Mouse (Mus musculus) MEL (cell line): ENCODE data around the gene Serpinb1a. TPM values are rescaled to one million over a fixed set of nuclear protein-coding genes. Genes with fewer than 3 reads are reported as not detected.

Experiments
- DNase-seq: peaks from one replicate; pipeline ENCODE4 v3.0.0; 2011; ENCODE audit warnings: low read depth, low spot score
- H3K27ac ChIP-seq: 2 replicates; pipeline ENCODE4 v1.5.1; 2012; ENCODE audit warnings: low read depth, mild to moderate bottlenecking, control low read depth, low read length, moderate library complexity; ENCODE audit not compliant: control insufficient read depth
- H3K27me3 ChIP-seq, 2 experiments: fragments of 150-350 bp in 1 of 2; sonication (generic) in 1 of 2; 2 replicates each; pipeline ENCODE4 v1.6.1; 2012; ENCODE audit warnings: low read length in 2 of 2, mild to moderate bottlenecking in 2 of 2, improper control_type of control experiment in 1 of 2, moderate library complexity in 1 of 2; ENCODE audit not compliant: insufficient read depth in 2 of 2, control insufficient read depth in 1 of 2
- H3K36me3 ChIP-seq, 2 experiments: 2 replicates each; pipeline ENCODE4 v1.6.1; 2012 to 2014; ENCODE audit warnings: low read length in 2 of 2, improper control_type of control experiment in 1 of 2, inconsistent platforms in 1 of 2, mild to moderate bottlenecking in 1 of 2; ENCODE audit not compliant: insufficient read depth in 2 of 2, control insufficient read depth in 1 of 2
- H3K4me1 ChIP-seq, 2 experiments: fragments of 150-350 bp in 1 of 2; sonication (generic) in 1 of 2; 2 replicates each; pipeline ENCODE4 v1.6.1; 2012; ENCODE audit warnings: low read length in 2 of 2, improper control_type of control experiment in 1 of 2, mild to moderate bottlenecking in 1 of 2; ENCODE audit not compliant: insufficient read depth in 2 of 2, control insufficient read depth in 1 of 2
- H3K4me3 ChIP-seq, 2 experiments: fragments of 150-350 bp in 1 of 2; sonication (generic) in 1 of 2; 2 replicates each; pipeline ENCODE4 v1.5.1; 2012; ENCODE audit warnings: low read depth in 2 of 2, low read length in 2 of 2, mild to moderate bottlenecking in 2 of 2, moderate library complexity in 2 of 2, control low read depth in 1 of 2, improper control_type of control experiment in 1 of 2; ENCODE audit not compliant: control insufficient read depth in 1 of 2, insufficient read depth in 1 of 2
- H3K79me2 ChIP-seq: 2 replicates; pipeline ENCODE4 v1.6.1; 2012; ENCODE audit warnings: mild to moderate bottlenecking, low read length, moderate library complexity; ENCODE audit not compliant: control insufficient read depth, poor library complexity, insufficient read depth
- H3K9ac ChIP-seq: 2 replicates; pipeline ENCODE4 v1.6.1; 2012; ENCODE audit warnings: low read depth, mild to moderate bottlenecking, control low read depth, low read length, moderate library complexity; ENCODE audit not compliant: control insufficient read depth, poor library complexity, severe bottlenecking
- H3K9me3 ChIP-seq: fragments of 150-350 bp; sonication (generic); replicated peaks from 2 replicates; pipeline ENCODE4 v1.6.1; 2012; ENCODE audit warnings: mild to moderate bottlenecking, low read length, improper control_type of control experiment, moderate library complexity; ENCODE audit not compliant: insufficient read depth
- BHLHE40 ChIP-seq: IDR thresholded peaks from 2 replicates; pipeline ENCODE4 v1.6.1; 2012; ENCODE audit warnings: low read depth, mild to moderate bottlenecking, inconsistent platforms, low read length, improper control_type of control experiment, borderline replicate concordance
- CHD2 ChIP-seq: IDR thresholded peaks from 2 replicates; pipeline ENCODE4 v1.6.1; 2011; ENCODE audit warnings: low read length, improper control_type of control experiment
- E2F4 ChIP-seq: IDR thresholded peaks from 2 replicates; pipeline ENCODE4 v1.6.1; 2011; ENCODE audit warnings: low read depth, low read length, improper control_type of control experiment, borderline replicate concordance
- ETS1 ChIP-seq: IDR thresholded peaks from 2 replicates; pipeline ENCODE4 v1.6.1; 2012; ENCODE audit warnings: low read depth, mild to moderate bottlenecking, inconsistent platforms, low read length, improper control_type of control experiment, moderate library complexity
- HCFC1 ChIP-seq: IDR thresholded peaks from 2 replicates; pipeline ENCODE4 v1.6.1; 2012; ENCODE audit warnings: low read depth, mild to moderate bottlenecking, inconsistent platforms, low read length, improper control_type of control experiment, moderate library complexity
- JUND ChIP-seq: IDR thresholded peaks from 2 replicates; pipeline ENCODE4 v1.6.1; 2011; ENCODE audit warnings: low read depth, mild to moderate bottlenecking, improper control_type of control experiment, low read length
- MAFK ChIP-seq: IDR thresholded peaks from 2 replicates; pipeline ENCODE4 v1.6.1; 2011; ENCODE audit warnings: low read depth, mild to moderate bottlenecking, low read length, improper control_type of control experiment, borderline replicate concordance
- MAX ChIP-seq: IDR thresholded peaks from 2 replicates; pipeline ENCODE4 v1.6.1; 2011; ENCODE audit warnings: low read length, improper control_type of control experiment
- MEF2A ChIP-seq: IDR thresholded peaks from 2 replicates; pipeline ENCODE4 v1.6.1; 2014; ENCODE audit warnings: low read depth, mild to moderate bottlenecking, inconsistent platforms, low read length, improper control_type of control experiment; ENCODE audit not compliant: poor library complexity, insufficient replicate concordance, severe bottlenecking; ENCODE audit errors: extremely low read depth
- MXI1 ChIP-seq: IDR thresholded peaks from 2 replicates; pipeline ENCODE4 v1.6.1; 2011; ENCODE audit warnings: mild to moderate bottlenecking, low read depth, low read length, improper control_type of control experiment
- MYB ChIP-seq: IDR thresholded peaks from 2 replicates; pipeline ENCODE4 v1.6.1; 2011; ENCODE audit warnings: mild to moderate bottlenecking, low read depth, low read length, improper control_type of control experiment
- MYC ChIP-seq: IDR thresholded peaks from 2 replicates; pipeline ENCODE4 v1.6.1; 2011; ENCODE audit warnings: low read depth, mild to moderate bottlenecking, low read length, improper control_type of control experiment, moderate library complexity
- POLR2A ChIP-seq, 2 experiments: IDR thresholded peaks; 2 replicates each; pipeline ENCODE4 v1.6.1; 2011 to 2012; ENCODE audit warnings: low read length in 2 of 2, mild to moderate bottlenecking in 2 of 2, control low read depth in 1 of 2, improper control_type of control experiment in 1 of 2, low read depth in 1 of 2, moderate library complexity in 1 of 2; ENCODE audit not compliant: control insufficient read depth in 1 of 2, insufficient read depth in 1 of 2, poor library complexity in 1 of 2
- POLR2AphosphoS2 ChIP-seq: IDR thresholded peaks from 2 replicates; pipeline ENCODE4 v1.6.1; 2011; ENCODE audit warnings: low read length, improper control_type of control experiment
- POLR2AphosphoS5 ChIP-seq: IDR thresholded peaks from 2 replicates; pipeline ENCODE4 v1.6.1; 2012; ENCODE audit warnings: low read depth, borderline replicate concordance, mild to moderate bottlenecking, inconsistent platforms, low read length, moderate library complexity, mixed read lengths
- RAD21 ChIP-seq: IDR thresholded peaks from 2 replicates; pipeline ENCODE4 v1.6.1; 2011; ENCODE audit warnings: mild to moderate bottlenecking, low read depth, low read length, improper control_type of control experiment
- RCOR1 ChIP-seq: IDR thresholded peaks from 2 replicates; pipeline ENCODE4 v1.6.1; 2012; ENCODE audit warnings: low read depth, mild to moderate bottlenecking, inconsistent platforms, low read length, improper control_type of control experiment
- TBP ChIP-seq: IDR thresholded peaks from 2 replicates; pipeline ENCODE4 v1.8.0; 2011; ENCODE audit warnings: low read depth, low read length, improper control_type of control experiment
- UBTF ChIP-seq: IDR thresholded peaks from 2 replicates; pipeline ENCODE4 v1.6.1; 2012; ENCODE audit warnings: low read depth, mild to moderate bottlenecking, inconsistent platforms, low read length, improper control_type of control experiment, moderate library complexity, borderline replicate concordance; ENCODE audit not compliant: insufficient read depth
- USF1 ChIP-seq: IDR thresholded peaks from 2 replicates; pipeline ENCODE4 v1.6.1; 2014; ENCODE audit warnings: low read depth, mild to moderate bottlenecking, inconsistent platforms, low read length, improper control_type of control experiment, moderate library complexity
- ZC3H11A ChIP-seq: IDR thresholded peaks from 2 replicates; pipeline ENCODE4 v1.6.1; 2012; ENCODE audit warnings: low read depth, mild to moderate bottlenecking, inconsistent platforms, low read length, improper control_type of control experiment
- ZKSCAN1 ChIP-seq: IDR thresholded peaks from 2 replicates; pipeline ENCODE4 v1.6.1; 2012; ENCODE audit warnings: low read depth, mild to moderate bottlenecking, inconsistent platforms, low read length, improper control_type of control experiment, moderate library complexity
- ZNF384 ChIP-seq: IDR thresholded peaks from 2 replicates; pipeline ENCODE4 v1.6.1; 2012; ENCODE audit warnings: low read depth, mild to moderate bottlenecking, inconsistent platforms, low read length, improper control_type of control experiment
- polyA plus RNA-seq, 2 experiments: library from polyadenylated mRNA; stranded (reverse) in 1 of 2; unstranded in 1 of 2; fragments of >175 nt in 1 of 2; fragments of >200 nt in 1 of 2; gene quantifications; 2 replicates each; pipeline versions ENCODE4 v1.2.1 to v1.2.4; 2012; ENCODE audit warnings: low replicate concordance in 2 of 2, low read depth in 1 of 2; ENCODE audit not compliant: insufficient read length in 2 of 2, insufficient read depth in 1 of 2, missing spikeins in 1 of 2
- total RNA-seq: library from RNA; depleted of rRNA; stranded (reverse); fragments of 300-350 nt; gene quantifications from 2 replicates; pipeline ENCODE4 v1.2.3, GENCODE M21; 2012

Gene Serpinb1a
- total and polyA plus RNA-seq, 3 experiments: 2.7 to 6.8 TPM; not detected in 1

DNA sequence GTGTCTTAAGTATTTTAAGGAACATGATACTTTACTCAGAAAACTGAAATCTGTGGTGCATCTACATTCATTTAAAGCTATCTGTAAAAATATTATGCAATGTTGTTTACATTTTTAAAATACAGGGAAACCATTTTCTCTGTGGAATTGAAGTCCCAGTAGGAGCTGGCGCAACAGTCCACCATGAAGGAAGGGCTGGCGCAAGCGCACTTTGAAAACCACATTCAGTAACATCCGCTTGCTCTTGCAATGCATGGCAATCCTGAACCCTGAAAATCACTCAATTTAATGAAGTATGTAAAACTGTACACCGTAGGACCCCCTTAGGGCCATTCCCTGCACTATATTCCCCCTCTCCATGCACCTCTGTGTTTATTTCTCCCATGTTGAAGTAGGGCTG is 16.5 kb downstream of the Serpinb1a start:
- no peak overlapping the region for H3K9ac ChIP-seq
- H3K27ac ChIP-seq: no peak overlapping the region
- TF ChIP-seq UBTF (no peak), HCFC1 (no peak), JUND (no peak), BHLHE40 (no peak), ZC3H11A (no peak), TBP (no peak), RAD21 (no peak), ETS1 (no peak), MAFK (no peak), POLR2A (IDR thresholded peaks at IDR 0.05; ENCODE audit: control insufficient read depth in 1 of 2, insufficient read depth in 1 of 2, low read depth in 1 of 2, low read length in 2 of 2, poor library complexity in 1 of 2) (no peak), MXI1 (no peak)
- H3K79me2 ChIP-seq: no peaks in the 10 kb centered on the region
- no peaks in the 10 kb centered on the region for H3K27me3 ChIP-seq
- H3K4me1 ChIP-seq: peaks cover 3 to 31% of the 10 kb centered on the region in 2 experiments; a peak in 3 of 4 replicates
- H3K4me3 ChIP-seq: no peak overlapping the region
- H3K9me3 ChIP-seq: no peaks in the 10 kb centered on the region
- H3K36me3 ChIP-seq: peaks cover 0 to 27% of the 10 kb centered on the region in 2 experiments; a peak in 2 of 4 replicates
- no peak for DNase-seq

DNA sequence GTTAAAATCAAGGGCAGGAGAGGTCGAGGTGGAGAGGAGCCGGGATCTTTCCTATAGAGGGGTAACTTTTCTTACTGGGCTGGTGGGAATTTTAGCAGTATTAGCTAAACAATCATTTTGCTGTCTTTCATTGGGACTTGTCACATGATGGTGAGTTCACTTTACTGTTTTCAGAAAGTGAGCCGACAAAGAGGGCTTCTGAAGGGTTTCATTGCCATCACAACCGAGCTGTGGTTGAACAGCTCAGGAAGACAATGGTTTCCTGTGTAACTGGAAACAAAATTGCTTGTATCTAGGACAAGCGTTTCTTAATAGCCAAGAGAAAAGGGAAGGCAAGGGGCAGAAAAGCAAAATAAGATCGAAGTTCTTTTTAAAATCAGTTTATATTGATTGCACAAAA is 17.7 kb downstream of the Serpinb1a start:
- DNase-seq: no peak
- Histone ChIP-seq H3K27me3 (no peaks in the 10 kb centered on the region), H3K9me3 (no peaks in the 10 kb centered on the region), H3K36me3 (peaks cover 0 to 38% of the 10 kb centered on the region in 2 experiments; a peak in 2 of 4 replicates), H3K27ac (no peak overlapping the region), H3K4me3 (no peak overlapping the region), H3K79me2 (no peaks in the 10 kb centered on the region), H3K4me1 (peaks cover 3 to 40% of the 10 kb centered on the region in 2 experiments; a peak in 3 of 4 replicates), H3K9ac (no peak overlapping the region)
- TF ChIP-seq RCOR1 (no peak), POLR2A (IDR thresholded peaks at IDR 0.05; ENCODE audit: control insufficient read depth in 1 of 2, insufficient read depth in 1 of 2, low read depth in 1 of 2, low read length in 2 of 2, poor library complexity in 1 of 2) (no peak), ZNF384 (no peak), CHD2 (no peak), POLR2AphosphoS2 (no peak), MAX (no peak), MEF2A (no peak), ZKSCAN1 (no peak), E2F4 (no peak), UBTF (no peak), MYC (no peak), HCFC1 (no peak), POLR2AphosphoS5 (no peak), USF1 (no peak), MYB (no peak), ZC3H11A (no peak), MXI1 (no peak)
